Mouse (Mus musculus) heart, postnatal 0 days (tissue): ENCODE data around the gene Plxna1. TPM values are rescaled to one million over a fixed set of nuclear protein-coding genes. Genes with fewer than 3 reads are reported as not detected.

Source experiments
- ATAC-seq: fragments of 200-750 bp; cut with Nextera tagmentation; 2 replicates; pipeline ENCODE4 v1.8.0; 2017; ENCODE audit warnings: low read depth, moderate number of reproducible peaks, moderate library complexity; ENCODE audit not compliant: insufficient read depth
- DNase-seq: peaks from one replicate; pipeline ENCODE4 v3.0.0-alpha.2; 2016; ENCODE audit warnings: low spot score
- H3K27ac ChIP-seq: fragments of 300-500 bp; sonication (generic); 2 replicates; pipeline ENCODE4 v1.5.1; 2014; ENCODE audit warnings: low read depth, mild to moderate bottlenecking
- H3K27me3 ChIP-seq: fragments of 300-500 bp; sonication (generic); 2 replicates; pipeline ENCODE4 v1.6.1; 2014; ENCODE audit warnings: low read length, mixed read lengths; ENCODE audit not compliant: control insufficient read depth, insufficient read depth
- H3K36me3 ChIP-seq: fragments of 300-500 bp; sonication (generic); replicated peaks from 2 replicates; pipeline ENCODE4 v1.6.1; 2014; ENCODE audit warnings: low read length, mixed read lengths; ENCODE audit not compliant: control insufficient read depth, insufficient read depth
- H3K4me1 ChIP-seq: fragments of 300-500 bp; sonication (generic); 2 replicates; pipeline ENCODE4 v1.6.1; 2014; ENCODE audit warnings: antibody characterized with exemption; ENCODE audit not compliant: control insufficient read depth, insufficient read depth
- H3K4me2 ChIP-seq: fragments of 300-500 bp; sonication (generic); 2 replicates; pipeline ENCODE4 v1.6.1; 2014; ENCODE audit warnings: low read depth, mild to moderate bottlenecking, low read length, moderate library complexity
- H3K4me3 ChIP-seq: fragments of 300-500 bp; sonication (generic); 2 replicates; pipeline ENCODE4 v1.5.1; 2014; ENCODE audit warnings: low read depth, low read length
- H3K9ac ChIP-seq: fragments of 300-500 bp; sonication (generic); replicated peaks from 2 replicates; pipeline ENCODE4 v1.6.1; 2014; ENCODE audit warnings: low read depth, low read length, mixed read lengths
- H3K9me3 ChIP-seq: fragments of 300-500 bp; sonication (generic); replicated peaks from 2 replicates; pipeline ENCODE4 v1.6.1; 2016; ENCODE audit warnings: low read length; ENCODE audit not compliant: control insufficient read depth
- CTCF ChIP-seq: IDR thresholded peaks from 2 replicates; pipeline ENCODE4 v1.5.1; 2016; ENCODE audit warnings: antibody characterized with exemption, control low read depth, low read depth
- EP300 ChIP-seq: IDR thresholded peaks from 2 replicates; pipeline ENCODE4 v1.6.1; 2016; ENCODE audit warnings: antibody characterized with exemption, low read depth
- WGBS: fragments of 180-500 bp; shearing (Covaris S2); extraction: QIAGEN DNeasy Blood & Tissue Kit; methylation state at CpG from one replicate; pipeline ENCODE4 v1.1.7; 2014; 5-methylcytosine and 5-hydroxymethylcytosine counted together
- polyA plus RNA-seq: library from polyadenylated mRNA; unstranded; fragments of >200 nt; fragmentation: Nextera tagmentation; extraction: Ambion mirVana; gene quantifications from 2 replicates; pipeline ENCODE4 v1.2.1, GENCODE M21; 2015
- total RNA-seq: library from RNA; depleted of rRNA; stranded (reverse); fragments of >200 nt; gene quantifications from 2 replicates; pipeline ENCODE4 v1.2.3, GENCODE M21; 2014; ENCODE audit warnings: low replicate concordance

Plxna1 gene
- total and polyA plus RNA-seq, 2 experiments from 2014 or later: 8.1 to 30.4 TPM

DNA sequence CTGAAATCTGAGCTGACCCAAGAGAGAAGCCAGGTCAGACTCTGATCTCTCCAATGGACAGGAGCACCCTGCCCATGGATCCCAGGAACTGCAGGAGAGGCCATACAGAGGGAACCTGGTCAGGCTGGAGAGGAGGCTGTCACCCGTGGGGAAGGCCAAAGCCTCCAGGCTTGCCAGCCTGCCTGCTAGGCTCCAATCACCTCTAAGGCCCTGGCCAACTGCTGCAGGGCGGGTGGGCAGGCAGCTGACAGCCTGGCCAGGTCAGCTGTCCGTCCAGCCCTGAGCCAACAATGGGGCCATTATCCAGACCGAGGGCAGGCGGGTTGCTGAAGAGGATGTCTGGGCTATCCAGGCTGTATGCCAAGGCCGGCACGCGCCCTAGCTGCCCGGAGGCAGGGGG is 14.1 kb downstream of the Plxna1 start:
- Histone ChIP-seq H3K4me3 (no peak overlapping the region), H3K4me1 (peaks cover 72% of the 10 kb centered on the region), H3K9ac (no peak overlapping the region), H3K4me2 (no peak overlapping the region), H3K27me3 (no peaks in the 10 kb centered on the region), H3K36me3 (peaks cover 10% of the 10 kb centered on the region; the same call in 1 of the 2 replicates), H3K27ac (peak overlapping the region; percentile 13; the same call in 1 of the 2 replicates), H3K9me3 (no peaks in the 10 kb centered on the region)
- no peak for TF ChIP-seq CTCF
- no peak for TF ChIP-seq EP300
- no peak for ATAC-seq
- DNase-seq: no peak
- 66% methylated on average over 9 of the region's 9 CpGs for WGBS

GRCm38 (mm10) chr6:89347792-89348191 is 14.6 kb downstream of the Plxna1 start:
- 67% methylated on average over 1 of the region's 1 CpGs for WGBS
- no peak for ATAC-seq
- no peak overlapping the region for H3K4me3 ChIP-seq
- no peaks in the 10 kb centered on the region for H3K9me3 ChIP-seq
- H3K4me2 ChIP-seq: no peak overlapping the region
- no peaks in the 10 kb centered on the region for H3K27me3 ChIP-seq
- TF ChIP-seq CTCF (no peak), EP300 (no peak)
- no peak for DNase-seq
- H3K9ac ChIP-seq: no peak overlapping the region
- H3K36me3 ChIP-seq: peaks cover 14% of the 10 kb centered on the region; the same call in 1 of the 2 replicates
- H3K4me1 ChIP-seq: peaks cover 66% of the 10 kb centered on the region
- H3K27ac ChIP-seq: 0 out of 2 replicates have a peak overlapping the region, but pooled peaks have one; percentile 13

DNA sequence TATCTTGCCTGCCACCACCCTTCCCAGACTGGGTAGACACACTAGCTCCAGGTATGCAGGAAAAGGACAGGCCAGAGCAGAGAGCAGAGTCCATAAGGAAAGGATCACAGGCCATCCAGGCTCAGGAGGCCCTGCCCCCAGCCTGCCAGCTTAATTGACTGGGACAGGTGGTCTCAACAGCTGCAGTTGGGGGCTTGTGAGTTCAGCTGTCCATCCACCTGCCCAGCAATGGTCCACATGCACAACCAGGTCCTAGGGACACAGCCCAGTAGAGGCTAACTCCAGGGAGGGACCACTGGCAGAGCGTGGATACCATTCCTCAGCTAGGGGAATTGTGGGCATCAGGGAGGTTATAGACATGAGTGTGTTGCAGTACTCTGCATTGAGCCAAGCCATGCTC is 16.6 kb downstream of the Plxna1 start:
- no peak overlapping the region for H3K4me3 ChIP-seq
- H3K4me2 ChIP-seq: no peak overlapping the region
- peaks cover 32% of the 10 kb centered on the region for H3K36me3 ChIP-seq
- H3K9ac ChIP-seq: peak overlapping the region; percentile 41
- H3K27me3 ChIP-seq: no peaks in the 10 kb centered on the region
- WGBS: 97% methylated on average over 1 of the region's 1 CpGs
- H3K27ac ChIP-seq: peak overlapping the region; percentile 89
- TF ChIP-seq EP300: no peak
- TF ChIP-seq CTCF: no peak; the same call in 1 of the 2 replicates
- peaks cover 46% of the 10 kb centered on the region for H3K4me1 ChIP-seq
- H3K9me3 ChIP-seq: no peaks in the 10 kb centered on the region
- DNase-seq (no peak), ATAC-seq (no peak)

- H3K4me3 ChIP-seq: no peak overlapping the region
- no peaks in the 10 kb centered on the region for H3K27me3 ChIP-seq
- 38% methylated on average over 3 of the region's 3 CpGs for WGBS
- H3K36me3 ChIP-seq: peaks cover 36% of the 10 kb centered on the region
- TF ChIP-seq CTCF: no peak
- TF ChIP-seq EP300: no peak
- peak overlapping the region; percentile 43 for H3K4me2 ChIP-seq
- ATAC-seq: no peak
- H3K27ac ChIP-seq: peak overlapping the region; percentile 89
- H3K4me1 ChIP-seq: peaks cover 44% of the 10 kb centered on the region
- peak overlapping the region; percentile 41 for H3K9ac ChIP-seq
- H3K9me3 ChIP-seq: no peaks in the 10 kb centered on the region
- no peak for DNase-seq
These were observed 17.0 kb downstream of the Plxna1 start for GRCm38 (mm10) chr6:89345486-89345785.

DNA sequence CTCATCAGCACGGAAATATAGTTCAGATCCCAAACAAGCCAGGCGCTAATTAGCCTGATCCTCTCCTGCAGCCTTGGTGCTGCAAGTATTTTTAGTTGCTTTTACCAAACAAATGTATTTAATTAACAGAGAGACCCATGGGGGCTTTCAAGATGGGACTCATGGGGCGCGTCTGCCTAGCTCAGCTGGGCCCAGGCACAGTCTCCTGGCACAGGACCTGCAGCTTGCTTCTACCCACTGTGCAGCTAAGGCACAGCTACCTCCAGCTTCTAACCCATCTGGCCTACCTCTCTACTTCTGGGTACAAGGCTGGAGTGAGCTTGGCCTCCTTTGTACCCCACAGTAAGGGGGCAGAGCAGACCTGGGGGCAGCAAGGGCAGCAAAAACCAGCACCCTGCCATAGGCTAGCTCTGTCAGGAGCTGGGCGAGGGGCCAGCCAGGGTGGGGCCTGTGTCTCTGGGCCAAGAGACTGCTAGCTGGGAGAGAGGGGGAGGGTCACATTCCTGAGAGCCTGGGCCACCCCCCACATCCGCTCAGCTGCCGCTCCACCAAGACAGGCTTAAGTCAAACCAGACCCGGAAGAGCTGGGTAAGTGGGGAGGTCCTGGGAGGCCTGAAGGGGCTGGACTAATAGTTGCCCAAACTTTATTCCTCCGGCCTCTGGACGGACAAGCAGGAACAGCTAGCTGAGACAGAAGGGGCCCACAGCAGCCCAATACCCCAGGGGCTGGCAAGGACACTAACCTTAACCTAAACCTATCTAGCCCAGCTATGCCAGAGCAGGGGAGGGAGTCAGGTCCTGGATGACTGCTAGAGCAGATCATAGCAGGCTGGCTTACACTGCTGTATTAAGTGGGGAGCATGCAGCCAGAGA is 17.6 kb downstream of the Plxna1 start:
- peaks cover 44% of the 10 kb centered on the region for H3K4me1 ChIP-seq
- peak; percentile 93 for ATAC-seq
- H3K27me3 ChIP-seq: no peaks in the 10 kb centered on the region
- peaks cover 42% of the 10 kb centered on the region for H3K36me3 ChIP-seq
- DNase-seq: peak; percentile 96
- no peak overlapping the region for H3K4me3 ChIP-seq
- peak overlapping the region; percentile 89 for H3K27ac ChIP-seq
- TF ChIP-seq EP300 (peak; percentile 92), CTCF (peak; percentile 27; the same call in 1 of the 2 replicates)
- H3K4me2 ChIP-seq: peak overlapping the region; percentile 43
- 26% methylated on average over 10 of the region's 10 CpGs for WGBS
- H3K9ac ChIP-seq: peak overlapping the region; percentile 41
- H3K9me3 ChIP-seq: no peaks in the 10 kb centered on the region
